Mouse (Mus musculus): ENCODE measurements around the gene Olfr1135. TPM values are rescaled to one million over a fixed set of nuclear protein-coding genes. Genes with fewer than 3 reads are reported as not detected.

The Olfr1135 gene
- polyA plus RNA-seq (2021; fragmentation: Nextera tagmentation): not detected in 2 replicates
- long read RNA-seq, experiment 1: 0 reads
- long read RNA-seq, experiment 2: 0 reads

DNA sequence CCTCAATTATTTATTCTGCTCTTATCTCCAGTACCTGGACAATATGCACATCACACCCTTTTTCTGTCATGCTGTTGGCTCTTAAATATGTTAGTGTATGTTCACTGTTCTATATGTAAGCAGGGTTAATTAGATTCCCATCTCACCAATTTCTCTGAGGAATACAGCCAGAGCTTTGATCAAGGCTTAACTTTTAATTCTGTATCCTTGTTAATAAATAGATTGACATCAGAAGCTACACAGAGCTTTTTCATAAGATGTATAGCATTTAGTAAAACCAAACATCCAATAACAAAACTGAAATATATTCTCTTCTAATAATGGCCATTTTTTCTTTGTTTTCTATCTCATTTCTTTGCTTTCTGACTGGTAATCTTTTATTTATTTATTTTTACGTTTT, at the start of gene Olfr1135:
Olfr1135 (minus strand) TSS at position 101 of the 400 bp plus-strand sequence.

GRCm38 (mm10) chr2:87713079-87713478, 39.6 kb upstream of the Olfr1135 start, which contains the start of gene Olfr1137:
Gene Olfr1137 (minus strand): TSS chr2:87713179.

GRCm38 (mm10) chr2:87693847-87694246, 20.4 kb upstream of the Olfr1135 start, which contains the start of gene Olfr1136:
Gene Olfr1136 (minus strand): TSS chr2:87693947.

GRCm38 (mm10) chr2:87658360-87658759, 15.1 kb downstream of the Olfr1135 start, which contains the start of gene Olfr1134:
Gene Olfr1134 (minus strand): TSS chr2:87658460.

GRCm38 (mm10) chr2:87647274-87647673, 26.2 kb downstream of the Olfr1135 start, which contains the start of gene Olfr1133:
Gene Olfr1133 (minus strand): TSS chr2:87647374.

GRCm38 (mm10) chr2:87637435-87637834, 36.0 kb downstream of the Olfr1135 start, which contains the start of gene Olfr1132:
Gene Olfr1132 (minus strand): TSS chr2:87637535.

GRCm38 (mm10) chr2:87626804-87627203, 46.7 kb downstream of the Olfr1135 start, which contains the start of gene Olfr1131:
Gene Olfr1131 (plus strand): TSS chr2:87627104.

Other genes with a start within 250 kb of the Olfr1135 start
- 0.09 and 0.18 TPM in 2 replicates for gene Olfr1124, start 243.4 kb downstream of the Olfr1135 start, polyA plus RNA-seq (2021; fragmentation: Nextera tagmentation)
- gene Olfr1126, start 219.7 kb downstream of the Olfr1135 start, polyA plus RNA-seq (2021; fragmentation: Nextera tagmentation): not detected in 2 replicates
- gene Pramel7, start 176.6 kb downstream of the Olfr1135 start, polyA plus RNA-seq (2021; fragmentation: Nextera tagmentation): not detected in 2 replicates
- not detected in 2 replicates for gene Pramel6, start 167.1 kb downstream of the Olfr1135 start, polyA plus RNA-seq (2021; fragmentation: Nextera tagmentation)
- gene Olfr153, start 141.9 kb downstream of the Olfr1135 start, polyA plus RNA-seq (2021; fragmentation: Nextera tagmentation): not detected in 2 replicates
- not detected in 2 replicates for gene Olfr1128, start 128.1 kb downstream of the Olfr1135 start, polyA plus RNA-seq (2021; fragmentation: Nextera tagmentation)
- not detected in 2 replicates for gene Olfr1129, start 99.8 kb downstream of the Olfr1135 start, polyA plus RNA-seq (2021; fragmentation: Nextera tagmentation)
- not detected in 2 replicates for gene Olfr1130, start 67.5 kb downstream of the Olfr1135 start, polyA plus RNA-seq (2021; fragmentation: Nextera tagmentation)
- not detected in 2 replicates for gene Olfr1131, start 46.6 kb downstream of the Olfr1135 start, polyA plus RNA-seq (2021; fragmentation: Nextera tagmentation)
- not detected in 2 replicates for gene Olfr1132, start 36.1 kb downstream of the Olfr1135 start, polyA plus RNA-seq (2021; fragmentation: Nextera tagmentation)
- not detected in 2 replicates for gene Olfr1133, start 26.3 kb downstream of the Olfr1135 start, polyA plus RNA-seq (2021; fragmentation: Nextera tagmentation)
- gene Olfr1134, start 15.2 kb downstream of the Olfr1135 start, polyA plus RNA-seq (2021; fragmentation: Nextera tagmentation): not detected in 2 replicates
- gene Olfr1136, start 20.3 kb upstream of the Olfr1135 start, polyA plus RNA-seq (2021; fragmentation: Nextera tagmentation): not detected in 2 replicates
- gene Olfr1137, start 39.5 kb upstream of the Olfr1135 start, polyA plus RNA-seq (2021; fragmentation: Nextera tagmentation): not detected in 2 replicates
- gene Olfr1138, start 66.3 kb upstream of the Olfr1135 start, polyA plus RNA-seq (2021; fragmentation: Nextera tagmentation): not detected in 2 replicates
- gene Olfr1140, start 70.1 kb upstream of the Olfr1135 start, polyA plus RNA-seq (2021; fragmentation: Nextera tagmentation): not detected in 2 replicates
- gene Olfr1141, start 80.3 kb upstream of the Olfr1135 start, polyA plus RNA-seq (2021; fragmentation: Nextera tagmentation): not detected in 2 replicates
- gene Olfr152, start 105.8 kb upstream of the Olfr1135 start, polyA plus RNA-seq (2021; fragmentation: Nextera tagmentation): not detected in 2 replicates
- gene Olfr1143, start 126.9 kb upstream of the Olfr1135 start, polyA plus RNA-seq (2021; fragmentation: Nextera tagmentation): not detected in 2 replicates
- not detected in 2 replicates for gene Olfr1145, start 136.2 kb upstream of the Olfr1135 start, polyA plus RNA-seq (2021; fragmentation: Nextera tagmentation)
- not detected in 2 replicates for gene Olfr1148, start 156.9 kb upstream of the Olfr1135 start, polyA plus RNA-seq (2021; fragmentation: Nextera tagmentation)
- gene Olfr1150-ps1, start 170.3 kb upstream of the Olfr1135 start, polyA plus RNA-seq (2021; fragmentation: Nextera tagmentation): not detected in 2 replicates
- gene Olfr1151, start 182.2 kb upstream of the Olfr1135 start, polyA plus RNA-seq (2021; fragmentation: Nextera tagmentation): not detected in 2 replicates
- gene Olfr1152, start 192.8 kb upstream of the Olfr1135 start, polyA plus RNA-seq (2021; fragmentation: Nextera tagmentation): not detected in 2 replicates
- gene Olfr1153, start 221.3 kb upstream of the Olfr1135 start, polyA plus RNA-seq (2021; fragmentation: Nextera tagmentation): not detected in 2 replicates
- gene Olfr1154, start 231.5 kb upstream of the Olfr1135 start, polyA plus RNA-seq (2021; fragmentation: Nextera tagmentation): not detected in 2 replicates